20 mouse cellular contexts compared by ENCODE assay signal in the genomic region with DNA sequence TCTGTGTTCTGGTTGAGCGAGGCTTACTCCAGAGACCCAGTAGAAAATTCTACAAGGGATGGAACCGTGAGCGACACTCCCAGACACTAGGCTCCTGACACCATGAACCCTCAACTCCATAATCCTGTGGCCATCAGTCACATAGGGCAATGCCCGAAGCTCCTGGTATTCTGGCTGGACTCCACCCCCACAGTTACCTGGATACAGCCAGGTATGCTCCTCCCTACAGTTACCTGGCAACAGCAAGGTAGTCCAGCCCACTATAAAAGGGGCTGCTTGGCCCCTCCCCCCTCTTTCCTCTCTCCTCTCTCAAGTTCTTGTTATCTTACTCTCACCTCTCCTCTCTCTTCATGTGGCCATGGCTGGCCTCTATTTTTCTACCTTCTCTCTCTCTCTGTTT. TPM values are rescaled to one million over a fixed set of nuclear protein-coding genes. Genes with fewer than 3 reads are reported as not detected.
DNase-seq lines count a peak whose midpoint lies in the region; TF ChIP-seq lines count a peak whose summit lies in the region.
"Had no signal": no experiment of that assay in that cellular context is flagged by ENCODE, and none has a peak within 500 bp of the region (broad histone marks: within the 10 kb centered on the region; RNA-seq: fewer than 3 reads in every experiment).

No protein-coding gene starts in this region.

- intact Hi-C loops in heart, postnatal 25 days (cut with DNase I) = no loop called here

- H3K4me3 ChIP-seq in testis, adult 2 months (ENCODE audit: control insufficient read depth, low read depth, low read length) = peak overlapping the region; percentile 79
- H3K4me3 ChIP-seq: forebrain, embryonic 10.5 days; hindbrain, embryonic 10.5 days; hindbrain, embryonic 13.5 days; intestine, embryonic 15.5 days had no signal

- H3K27ac ChIP-seq in testis, adult 2 months (ENCODE audit: control insufficient read depth, insufficient read depth, low read depth, low read length) = no peak overlapping the region
- H3K27ac ChIP-seq: forebrain, embryonic 10.5 days; hindbrain, embryonic 10.5 days; hindbrain, embryonic 13.5 days; intestine, embryonic 15.5 days had no signal

- peak; percentile 71 for DNase-seq in heart, adult 11 months
- no peak for DNase-seq in heart, postnatal 25 days (ENCODE audit: low spot score)
- DNase-seq in testis, postnatal 14 days (ENCODE audit: low spot score) = no peak
- peak; percentile 64 for DNase-seq in R1 (ENCODE audit: low read depth, low spot score)
- DNase-seq in yolk sac, embryonic 10.5 days (ENCODE audit: low spot score) = no peak
- DNase-seq: adrenal gland, adult 2 months; adrenal gland, postnatal 14 days; cerebellum, adult 11 months; cerebellum, adult 2 months; cerebellum, adult 9-11 months; cerebellum, postnatal 25 days; gastrocnemius, postnatal 36 days; heart, postnatal 36 days had no signal

- no peaks in the 10 kb centered on the region for H3K36me3 ChIP-seq in testis, adult 2 months (ENCODE audit: control insufficient read depth, insufficient read depth, low read length)
- H3K36me3 ChIP-seq: forebrain, embryonic 10.5 days; G1E; hindbrain, embryonic 10.5 days; hindbrain, embryonic 13.5 days; intestine, embryonic 15.5 days had no signal

- no peak for TF ChIP-seq CTCF in testis, adult 2 months (IDR thresholded peaks at IDR 0.05; ENCODE audit: control insufficient read depth, insufficient read depth, insufficient replicate concordance, low read depth, low read length)

- no peaks in the 10 kb centered on the region for H3K27me3 ChIP-seq in testis, adult 2 months (ENCODE audit: control insufficient read depth, insufficient read depth, low read length)
- H3K27me3 ChIP-seq: hindbrain, embryonic 13.5 days; intestine, embryonic 15.5 days; Patski had no signal

- no peak for TF ChIP-seq POLR2A in testis, adult 2 months (IDR thresholded peaks at IDR 0.05; ENCODE audit: control insufficient read depth, low read depth, low read length)

- peaks cover 16% of the 10 kb centered on the region for H3K4me1 ChIP-seq in testis, adult 2 months (ENCODE audit: control insufficient read depth, insufficient read depth, low read length)
- H3K4me1 ChIP-seq: forebrain, embryonic 10.5 days; hindbrain, embryonic 10.5 days; hindbrain, embryonic 13.5 days; intestine, embryonic 15.5 days had no signal

RNA-seq across cellular contexts. Expression of gene BC048403, which starts 12.6 kb away (rescaled TPM):
- total RNA-seq in heart, postnatal 25 days (2021) = 1 to 10 TPM; 1.4 to 1.5 TPM
- 3.0 and 3.3 TPM in 2 replicates for polyA plus RNA-seq in testis, adult 2 months (2012; rRNA removed)

Comparison
In these comparisons a context has a peak if more than half of its experiments do, and no peak if none do; other contexts are left out.
1. DNase-seq: peak in heart, adult 11 months (single experiment) and R1 (single experiment); none in heart, postnatal 25 days (single experiment), testis, postnatal 14 days (single experiment) and yolk sac, embryonic 10.5 days (single experiment).